Mouse (Mus musculus) cerebellum, adult 2 months (tissue): ENCODE data around the gene Elf1. TPM values are rescaled to one million over a fixed set of nuclear protein-coding genes. Genes with fewer than 3 reads are reported as not detected.

Source experiments
- DNase-seq, 2 experiments: peaks; one replicate each; pipeline ENCODE4 v3.0.0; 2021
- H3K27ac ChIP-seq: fragments of 200-500 bp; 2 replicates; pipeline ENCODE4 v1.5.1; 2012; ENCODE audit warnings: low read length, control low read depth, inconsistent platforms; ENCODE audit not compliant: insufficient read depth
- H3K27me3 ChIP-seq: fragments of 200-500 bp; 2 replicates; pipeline ENCODE4 v1.6.1; 2012; ENCODE audit warnings: inconsistent platforms, mild to moderate bottlenecking, low read length, moderate library complexity; ENCODE audit not compliant: control insufficient read depth, insufficient read depth
- H3K4me1 ChIP-seq: fragments of 200-500 bp; 2 replicates; pipeline ENCODE4 v1.6.1; 2011; ENCODE audit warnings: low read length; ENCODE audit not compliant: control insufficient read depth, insufficient read depth
- H3K4me3 ChIP-seq: fragments of 200-500 bp; replicated peaks from 2 replicates; pipeline ENCODE3; 2011; ENCODE audit warnings: mild to moderate bottlenecking, low read depth, low read length, control low read depth; ENCODE audit not compliant: insufficient read depth
- CTCF ChIP-seq: fragments of 200-500 bp; IDR thresholded peaks from 2 replicates; pipeline ENCODE4 v1.5.1; 2011; ENCODE audit warnings: low read depth, mild to moderate bottlenecking, control low read depth, low read length, moderate library complexity, borderline replicate concordance; ENCODE audit not compliant: insufficient read depth
- POLR2A ChIP-seq: fragments of 200-500 bp; IDR thresholded peaks from 2 replicates; pipeline ENCODE4 v1.6.1; 2011; ENCODE audit warnings: low read length, control low read depth, borderline replicate concordance; ENCODE audit not compliant: insufficient read depth
- WGBS: fragments of 180-500 bp; shearing (Covaris S2); methylation state at CpG from one replicate; pipeline ENCODE4 v1.1.7; 2018; 5-methylcytosine and 5-hydroxymethylcytosine counted together
- polyA plus RNA-seq: library from polyadenylated mRNA; depleted of rRNA; stranded (reverse); fragments of >200 nt; gene quantifications from 2 replicates; pipeline ENCODE4 v1.2.3, GENCODE M21; 2012

The Elf1 gene
- polyA plus RNA-seq, 1 experiment: 4.1 TPM

DNA sequence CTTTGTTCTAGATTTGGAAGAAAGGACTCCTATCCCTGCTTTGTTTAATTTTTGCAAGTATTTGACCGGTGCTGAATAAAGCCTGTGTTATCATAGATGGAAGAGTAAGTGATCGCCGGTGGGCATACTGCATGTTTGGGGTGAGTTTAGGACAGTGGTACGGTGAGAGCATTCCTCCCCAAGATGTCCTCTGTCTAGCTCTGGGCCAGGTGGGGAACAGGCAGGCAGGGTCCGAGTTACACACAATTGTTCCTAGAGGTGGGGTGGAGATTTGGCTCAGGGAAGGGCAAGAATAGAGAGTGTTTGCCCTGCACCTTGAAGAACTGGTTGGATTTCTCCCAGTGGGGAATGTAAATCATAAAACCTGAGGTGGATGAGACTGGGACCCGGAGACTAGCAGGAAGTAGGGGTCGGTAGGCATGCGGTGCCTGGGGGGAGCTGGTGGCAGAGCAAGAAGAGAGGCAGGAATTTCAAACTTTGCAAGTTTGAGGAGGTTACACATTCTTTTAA, 2.7 kb downstream of the Elf1 start:
- Histone ChIP-seq H3K4me1 (peaks cover 18% of the 10 kb centered on the region), H3K27ac (no peak overlapping the region), H3K27me3 (no peaks in the 10 kb centered on the region), H3K4me3 (no peak overlapping the region)
- TF ChIP-seq POLR2A (no peak), CTCF (no peak)
- 82% methylated on average over 8 of the region's 8 CpGs for WGBS
- no peak for DNase-seq

- no peak for DNase-seq
- H3K27me3 ChIP-seq: no peaks in the 10 kb centered on the region
- 27% methylated on average over 8 of the region's 8 CpGs for WGBS
- no peak for TF ChIP-seq POLR2A
- TF ChIP-seq CTCF: no peak
- peak overlapping the region; percentile 78 for H3K4me3 ChIP-seq
- peak overlapping the region; percentile 60 for H3K27ac ChIP-seq
- H3K4me1 ChIP-seq: peaks cover 14% of the 10 kb centered on the region
These were observed 5.6 kb downstream of the Elf1 start for GRCm38 (mm10) chr14:79486617-79486992.

DNA sequence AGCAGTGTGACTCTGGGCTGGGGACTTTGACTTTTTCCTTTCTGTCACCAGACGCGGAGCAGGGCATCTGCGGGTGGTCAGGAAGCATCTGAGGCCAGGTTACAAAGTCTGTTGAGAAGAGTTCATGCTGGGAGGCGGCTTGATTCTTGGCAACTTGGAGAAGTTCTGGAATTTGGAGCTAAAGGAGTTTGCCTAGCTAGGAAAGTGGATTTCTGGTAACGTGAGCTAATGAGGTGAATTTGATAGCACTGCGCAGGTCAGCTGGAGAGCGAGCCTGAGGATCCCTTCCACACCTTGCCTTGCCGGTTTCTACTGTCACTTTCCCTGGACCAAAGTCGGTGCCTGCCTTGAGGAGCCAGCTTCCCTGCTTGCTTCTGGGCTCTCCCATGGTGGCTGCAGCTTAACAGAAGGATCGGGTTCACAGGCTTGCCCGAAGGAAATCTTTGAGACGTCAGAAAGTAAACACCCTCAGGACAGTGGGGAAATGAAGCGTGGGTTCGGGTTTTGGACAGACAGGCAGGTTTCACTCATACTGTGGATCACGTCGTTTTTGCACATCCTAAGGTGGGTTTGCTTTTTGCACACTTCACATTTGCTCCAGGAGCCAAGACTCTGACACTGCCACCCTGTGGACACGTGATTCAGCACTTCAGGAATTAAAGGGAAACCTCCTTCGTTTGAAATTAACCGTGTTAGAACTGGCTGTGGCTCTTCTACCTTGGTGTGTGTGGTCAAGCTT, 6.2 kb downstream of the Elf1 start:
- Histone ChIP-seq H3K27ac (peak overlapping the region; percentile 60), H3K4me1 (peaks cover 14% of the 10 kb centered on the region), H3K4me3 (peak overlapping the region; percentile 78), H3K27me3 (no peaks in the 10 kb centered on the region)
- 0 out of 2 replicates have a peak, but pooled peaks have one; percentile 29 for TF ChIP-seq CTCF
- peak; percentile 67; the same call in 1 of the 2 replicates for TF ChIP-seq POLR2A
- peak; percentile 72 to 78 for DNase-seq
- 2% methylated on average over 19 of the region's 19 CpGs for WGBS

DNA sequence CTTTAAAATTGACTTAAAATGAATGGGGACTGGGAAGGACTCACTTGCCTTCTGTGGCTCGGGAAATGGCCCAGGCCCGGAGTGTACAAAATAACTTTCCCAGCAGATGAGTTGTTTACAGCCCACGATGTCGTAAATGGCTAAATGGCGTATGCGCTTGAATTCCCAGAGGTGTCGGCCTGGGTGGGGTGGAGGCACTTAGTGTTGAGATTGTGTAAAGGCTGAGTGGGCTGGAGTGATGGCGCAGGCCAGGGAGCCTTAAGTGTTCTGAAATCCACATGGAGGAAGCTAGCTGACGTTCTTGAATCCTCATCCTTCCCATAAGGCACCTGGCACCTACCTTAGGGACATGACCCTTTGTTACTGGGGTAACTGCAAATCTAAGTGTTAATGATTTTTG, 7.5 kb downstream of the Elf1 start:
- TF ChIP-seq CTCF (no peak), POLR2A (no peak)
- peaks cover 9% of the 10 kb centered on the region for H3K4me1 ChIP-seq
- H3K27ac ChIP-seq: peak overlapping the region; percentile 28; the same call in 1 of the 2 replicates
- no peak for DNase-seq
- 92% methylated on average over 9 of the region's 9 CpGs for WGBS
- H3K4me3 ChIP-seq: no peak overlapping the region
- no peaks in the 10 kb centered on the region for H3K27me3 ChIP-seq

GRCm38 (mm10) chr14:79489150-79489549, 8.2 kb downstream of the Elf1 start:
- DNase-seq: no peak
- Histone ChIP-seq H3K4me1 (peaks cover 9% of the 10 kb centered on the region; the same call in 1 of the 2 replicates), H3K4me3 (no peak overlapping the region), H3K27ac (no peak overlapping the region), H3K27me3 (no peaks in the 10 kb centered on the region)
- 78% methylated on average over 12 of the region's 12 CpGs for WGBS
- no peak for TF ChIP-seq CTCF
- no peak for TF ChIP-seq POLR2A

DNA sequence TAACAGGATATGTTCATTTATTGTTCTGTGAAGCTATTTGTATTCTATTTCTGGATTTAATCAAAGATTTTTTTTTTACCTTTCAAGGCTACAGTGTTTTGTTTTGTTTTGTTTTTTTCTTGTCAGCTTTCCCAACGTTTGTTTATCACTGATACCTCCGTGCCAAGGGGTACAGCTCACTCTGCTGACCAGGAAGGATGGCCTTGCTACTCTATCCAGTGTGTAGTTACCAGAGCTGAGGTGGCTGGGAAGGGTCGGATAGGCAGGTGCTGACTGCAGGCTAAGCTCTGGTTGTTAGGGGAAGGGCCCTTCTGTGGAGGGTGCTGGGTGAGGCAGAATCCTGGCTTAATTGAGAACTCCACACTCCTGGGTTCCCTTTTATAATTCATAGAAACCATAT, 9.3 kb downstream of the Elf1 start:
- WGBS: 69% methylated on average over 3 of the region's 3 CpGs

DNA sequence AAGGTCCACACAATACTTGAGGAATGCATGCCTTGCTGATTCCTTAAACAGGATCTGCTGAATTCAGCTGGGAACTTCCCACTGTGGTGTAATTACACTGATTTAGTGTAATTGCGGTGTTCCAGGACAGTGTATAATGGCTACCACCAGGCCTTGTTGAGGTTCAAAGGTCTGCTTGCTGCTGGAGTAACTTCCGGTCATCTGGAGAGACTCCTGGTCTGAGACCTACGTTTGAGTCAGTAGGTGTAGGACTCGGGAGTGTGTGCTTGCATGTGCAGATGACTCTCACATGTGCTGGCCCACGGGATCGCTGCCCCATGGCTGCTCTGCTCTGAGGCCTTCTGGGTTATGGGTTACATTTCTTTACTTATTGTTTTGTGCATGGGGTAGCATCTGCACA, 13.4 kb downstream of the Elf1 start:
- DNase-seq: no peak
- WGBS: 88% methylated on average over 6 of the region's 6 CpGs
- Histone ChIP-seq H3K4me1 (no peaks in the 10 kb centered on the region), H3K27me3 (no peaks in the 10 kb centered on the region), H3K27ac (no peak overlapping the region), H3K4me3 (no peak overlapping the region)
- TF ChIP-seq POLR2A: no peak
- no peak for TF ChIP-seq CTCF

More for the DNA sequence above, 9.3 kb downstream of the Elf1 start:
- TF ChIP-seq POLR2A (no peak), CTCF (no peak)
- no peaks in the 10 kb centered on the region for H3K27me3 ChIP-seq
- H3K27ac ChIP-seq: no peak overlapping the region
- H3K4me3 ChIP-seq: no peak overlapping the region
- peaks cover 9% of the 10 kb centered on the region; the same call in 1 of the 2 replicates for H3K4me1 ChIP-seq
- DNase-seq: no peak

- Histone ChIP-seq H3K27ac (no peak overlapping the region), H3K4me3 (no peak overlapping the region), H3K4me1 (no peaks in the 10 kb centered on the region), H3K27me3 (no peaks in the 10 kb centered on the region)
- 90% methylated on average over 9 of the region's 9 CpGs for WGBS
- TF ChIP-seq CTCF: no peak
- no peak for TF ChIP-seq POLR2A
- DNase-seq: no peak
These were observed 18.3 kb downstream of the Elf1 start for GRCm38 (mm10) chr14:79499326-79499725.
